Mouse (Mus musculus) CH12.LX (cell line): ENCODE measurements around the gene Fam234b. TPM values are rescaled to one million over a fixed set of nuclear protein-coding genes. Genes with fewer than 3 reads are reported as not detected.

Source experiments
- DNase-seq: peaks from one replicate; pipeline ENCODE4 v3.0.0-alpha.2; 2013; ENCODE audit errors: extremely low read depth
- H3K27ac ChIP-seq: 2 replicates; pipeline ENCODE4 v1.5.1; 2012; ENCODE audit warnings: low read depth, mild to moderate bottlenecking, control low read depth, moderate library complexity; ENCODE audit not compliant: insufficient read depth
- H3K27me3 ChIP-seq: replicated peaks from 2 replicates; pipeline ENCODE3; 2012; ENCODE audit warnings: inconsistent platforms
- H3K36me3 ChIP-seq, 2 experiments: replicated peaks in 1 of 2; 2 replicates each; pipeline versions ENCODE3 to v1.6.1; 2012; ENCODE audit warnings: inconsistent platforms in 1 of 2, low read length in 1 of 2, mild to moderate bottlenecking in 1 of 2, mixed read lengths in 1 of 2, moderate library complexity in 1 of 2; ENCODE audit not compliant: control insufficient read depth in 1 of 2, insufficient read depth in 1 of 2
- H3K4me1 ChIP-seq, 2 experiments: 2 replicates each; pipeline ENCODE4 v1.6.1; 2012; ENCODE audit warnings: inconsistent platforms in 1 of 2, moderate library complexity in 1 of 2; ENCODE audit not compliant: insufficient read depth in 2 of 2, control insufficient read depth in 1 of 2
- H3K4me2 ChIP-seq: 2 replicates; pipeline ENCODE4 v1.6.1; 2012; ENCODE audit warnings: low read depth, mild to moderate bottlenecking, control low read depth; ENCODE audit not compliant: poor library complexity, insufficient read depth, severe bottlenecking
- H3K4me3 ChIP-seq, 3 experiments: fragments of 150-350 bp in 1 of 3; sonication (generic) in 1 of 3; replicated peaks in 1 of 3; 2 replicates each; pipeline versions ENCODE3 to v1.5.1; 2011 to 2012; ENCODE audit warnings: low read depth in 2 of 3, low read length in 2 of 3, mild to moderate bottlenecking in 2 of 3, moderate library complexity in 2 of 3, control low read depth in 1 of 3, improper control_type of control experiment in 1 of 3, inconsistent platforms in 1 of 3, mixed read lengths in 1 of 3; ENCODE audit not compliant: poor library complexity in 1 of 3
- H3K79me2 ChIP-seq: replicated peaks from 2 replicates; pipeline ENCODE4 v1.6.1; 2012; ENCODE audit warnings: mild to moderate bottlenecking, moderate library complexity; ENCODE audit not compliant: control insufficient read depth, poor library complexity, insufficient read depth, severe bottlenecking; ENCODE audit errors: extremely low read depth
- H3K9ac ChIP-seq: 2 replicates; pipeline ENCODE4 v1.6.1; 2012; ENCODE audit warnings: low read depth, mild to moderate bottlenecking, control low read depth, moderate library complexity; ENCODE audit not compliant: insufficient read depth
- H3K9me3 ChIP-seq: replicated peaks from 2 replicates; pipeline ENCODE3; 2012; ENCODE audit warnings: low read length, inconsistent platforms, mixed read lengths
- CHD1 ChIP-seq: IDR thresholded peaks from 2 replicates; pipeline ENCODE4 v1.6.1; 2012; ENCODE audit warnings: low read depth, low read length, improper control_type of control experiment, inconsistent platforms
- CTCF ChIP-seq, 2 experiments: IDR thresholded peaks in 1 of 2; conservative IDR thresholded peaks in 1 of 2; 2 replicates each; pipeline ENCODE4 v1.5.1; 2011 to 2012; ENCODE audit warnings: low read depth in 2 of 2, low read length in 2 of 2, improper control_type of control experiment in 1 of 2, inconsistent platforms in 1 of 2, mild to moderate bottlenecking in 1 of 2, moderate library complexity in 1 of 2
- ELF1 ChIP-seq: IDR thresholded peaks from 2 replicates; pipeline ENCODE4 v1.6.1; 2014; ENCODE audit warnings: low read depth, mild to moderate bottlenecking, inconsistent platforms, low read length, improper control_type of control experiment
- HCFC1 ChIP-seq: IDR thresholded peaks from 2 replicates; pipeline ENCODE4 v1.6.1; 2012; ENCODE audit warnings: low read depth, mild to moderate bottlenecking, inconsistent platforms, low read length, improper control_type of control experiment
- JUND ChIP-seq: conservative IDR thresholded peaks from 2 replicates; pipeline ENCODE4 v1.6.1; 2011; ENCODE audit warnings: low read depth, low read length, improper control_type of control experiment
- MEF2A ChIP-seq: IDR thresholded peaks from 2 replicates; pipeline ENCODE4 v1.6.1; 2014; ENCODE audit warnings: low read depth, mild to moderate bottlenecking, inconsistent platforms, low read length, improper control_type of control experiment, borderline replicate concordance
- MXI1 ChIP-seq: IDR thresholded peaks from 2 replicates; pipeline ENCODE4 v1.6.1; 2011; ENCODE audit warnings: mild to moderate bottlenecking, low read depth, low read length, improper control_type of control experiment
- NELFE ChIP-seq: IDR thresholded peaks from 2 replicates; pipeline ENCODE4 v1.6.1; 2011; ENCODE audit warnings: low read depth, low read length, improper control_type of control experiment
- POLR2A ChIP-seq: IDR thresholded peaks from 2 replicates; pipeline ENCODE4 v1.6.1; 2011; ENCODE audit warnings: low read depth, mild to moderate bottlenecking, improper control_type of control experiment, low read length
- POLR2AphosphoS2 ChIP-seq: IDR thresholded peaks from 2 replicates; pipeline ENCODE4 v1.6.1; 2011; ENCODE audit warnings: low read depth, low read length, improper control_type of control experiment
- RAD21 ChIP-seq: IDR thresholded peaks from 2 replicates; pipeline ENCODE4 v1.6.1; 2011; ENCODE audit warnings: low read depth, mild to moderate bottlenecking, low read length, improper control_type of control experiment, moderate library complexity
- SIN3A ChIP-seq: IDR thresholded peaks from 2 replicates; pipeline ENCODE4 v1.6.1; 2012; ENCODE audit warnings: low read length, improper control_type of control experiment, inconsistent platforms
- SMC3 ChIP-seq: IDR thresholded peaks from 2 replicates; pipeline ENCODE4 v1.6.1; 2011; ENCODE audit warnings: low read depth, low read length, improper control_type of control experiment
- TBP ChIP-seq: conservative IDR thresholded peaks from 2 replicates; pipeline ENCODE4 v1.6.1; 2011; ENCODE audit warnings: low read depth, low read length, improper control_type of control experiment
- TCF12 ChIP-seq: IDR thresholded peaks from 2 replicates; pipeline ENCODE4 v1.6.1; 2014; ENCODE audit warnings: low read depth, mild to moderate bottlenecking, inconsistent platforms, low read length, improper control_type of control experiment
- USF1 ChIP-seq: IDR thresholded peaks from 2 replicates; pipeline ENCODE4 v1.6.1; 2014; ENCODE audit warnings: low read depth, mild to moderate bottlenecking, inconsistent platforms, low read length, improper control_type of control experiment
- USF2 ChIP-seq: conservative IDR thresholded peaks from 2 replicates; pipeline ENCODE4 v1.6.1; 2011; ENCODE audit warnings: low read depth, low read length, improper control_type of control experiment
- ZC3H11A ChIP-seq: IDR thresholded peaks from 2 replicates; pipeline ENCODE4 v1.6.1; 2012; ENCODE audit warnings: low read depth, mild to moderate bottlenecking, inconsistent platforms, low read length, improper control_type of control experiment
- ZKSCAN1 ChIP-seq: IDR thresholded peaks from 2 replicates; pipeline ENCODE4 v1.6.1; 2012; ENCODE audit warnings: low read depth, inconsistent platforms, low read length, improper control_type of control experiment, borderline replicate concordance
- dilution Hi-C: fragments of 300-500 bp; cut with MboI; formaldehyde crosslinking; loops from 2 replicates; pipeline ENCODE4 v1.14.3; 2020; ENCODE audit warnings: low sequenced_read_pairs; ENCODE audit not compliant: extremely low pct_unique_long_range_greater_than_20kb, extremely low pct_ligation_motif_present
- in situ Hi-C: fragments of 300-500 bp; cut with MboI; formaldehyde crosslinking; loops from 3 replicates; pipeline ENCODE4 v1.14.3; 2019; ENCODE audit warnings: low sequenced_read_pairs, low pct_ligation_motif_present, low pct_unique_long_range_greater_than_20kb, mixed read lengths
- polyA plus RNA-seq: library from polyadenylated mRNA; unstranded; fragments of >175 nt; gene quantifications from 2 replicates; pipeline ENCODE4 v1.2.1, GENCODE M21; 2012; ENCODE audit warnings: low read depth; ENCODE audit not compliant: insufficient read length
- total RNA-seq, 2 experiments: library from RNA; depleted of rRNA; stranded (reverse); fragments of 300-350 nt in 1 of 2; fragments of >200 nt in 1 of 2; gene quantifications; 2 replicates each; pipeline ENCODE4 v1.2.3; 2012 to 2014

Fam234b gene
- total and polyA plus RNA-seq, 3 experiments: 0.04 to 0.76 (median 0.20) TPM

- H3K79me2 ChIP-seq: no peaks in the 10 kb centered on the region
- no peaks in the 10 kb centered on the region for H3K36me3 ChIP-seq
- H3K27ac ChIP-seq: no peak overlapping the region
- H3K4me2 ChIP-seq: no peak overlapping the region
- in situ Hi-C loops: no loop called here
- peaks cover 0 to 10% of the 10 kb centered on the region in 2 experiments; a peak in 2 of 4 replicates for H3K4me1 ChIP-seq
- H3K9ac ChIP-seq: no peak overlapping the region
- H3K4me3 ChIP-seq: no peak overlapping the region
- DNase-seq: no peak
- no peaks in the 10 kb centered on the region for H3K27me3 ChIP-seq
- TF ChIP-seq ZKSCAN1 (no peak), CHD1 (no peak), HCFC1 (no peak), TBP (no peak), POLR2A (no peak), POLR2AphosphoS2 (no peak), JUND (no peak), USF2 (no peak), USF1 (no peak), CTCF (conservative IDR thresholded peaks at IDR 0.05 in 1 of 2, IDR thresholded peaks at IDR 0.05 in 1 of 2; ENCODE audit: low read depth in 2 of 2, low read length in 2 of 2) (peak in 1 of 2 experiments; percentile 29; a peak in 1 of 4 replicates), SIN3A (no peak), TCF12 (no peak), SMC3 (peak; percentile 11; the same call in 1 of the 2 replicates), NELFE (no peak), ZC3H11A (no peak), MXI1 (no peak), RAD21 (peak; percentile 25), MEF2A (no peak)
- H3K9me3 ChIP-seq: no peaks in the 10 kb centered on the region
- dilution Hi-C loops: no loop called here
Measured at GRCm38 (mm10) chr6:135237326-135237725, 39.5 kb downstream of the Fam234b start.

GRCm38 (mm10) chr6:135238211-135238610 is 40.4 kb downstream of the Fam234b start:
- peaks cover 0 to 6% of the 10 kb centered on the region in 2 experiments; a peak in 2 of 4 replicates for H3K4me1 ChIP-seq
- H3K27ac ChIP-seq: no peak overlapping the region
- no peaks in the 10 kb centered on the region for H3K79me2 ChIP-seq
- H3K4me3 ChIP-seq: no peak overlapping the region
- no peaks in the 10 kb centered on the region for H3K9me3 ChIP-seq
- H3K36me3 ChIP-seq: no peaks in the 10 kb centered on the region
- in situ Hi-C loops: no loop called here
- dilution Hi-C loops: no loop called here
- H3K27me3 ChIP-seq: no peaks in the 10 kb centered on the region
- no peak for DNase-seq
- H3K9ac ChIP-seq: no peak overlapping the region
- H3K4me2 ChIP-seq: no peak overlapping the region
- TF ChIP-seq ELF1: no peak
- no peak for TF ChIP-seq SMC3
